Mouse (Mus musculus) liver, postnatal 0 days (tissue): ENCODE measurements at regions not wholly inside any gene's neighbourhood (a gene's known extent, or its start where the extent isn't known, plus 50 kb on each side); places are given as distances from the start of the nearest gene placed in this dataset.

ENCODE experiments used
- CTCF ChIP-seq: sonication (generic); IDR thresholded peaks from 2 replicates; pipeline ENCODE4 v1.5.1; 2016; ENCODE audit warnings: antibody characterized with exemption, low read depth
- EP300 ChIP-seq: IDR thresholded peaks from 2 replicates; pipeline ENCODE4 v1.6.1; 2016; ENCODE audit warnings: antibody characterized with exemption, low read depth, mild to moderate bottlenecking

- TF ChIP-seq CTCF, result no peak
- TF ChIP-seq EP300, result no peak
Measured at GRCm38 (mm10) chr16:78222377-78222776, 78.9 kb upstream of the Cxadr start.
